Mouse (Mus musculus) kidney, adult 9 months (tissue): ENCODE results near the gene Wdr37.

Experiments
- DNase-seq: peaks from one replicate; pipeline ENCODE4 v3.0.0; 2022

Wdr37 gene

DNA sequence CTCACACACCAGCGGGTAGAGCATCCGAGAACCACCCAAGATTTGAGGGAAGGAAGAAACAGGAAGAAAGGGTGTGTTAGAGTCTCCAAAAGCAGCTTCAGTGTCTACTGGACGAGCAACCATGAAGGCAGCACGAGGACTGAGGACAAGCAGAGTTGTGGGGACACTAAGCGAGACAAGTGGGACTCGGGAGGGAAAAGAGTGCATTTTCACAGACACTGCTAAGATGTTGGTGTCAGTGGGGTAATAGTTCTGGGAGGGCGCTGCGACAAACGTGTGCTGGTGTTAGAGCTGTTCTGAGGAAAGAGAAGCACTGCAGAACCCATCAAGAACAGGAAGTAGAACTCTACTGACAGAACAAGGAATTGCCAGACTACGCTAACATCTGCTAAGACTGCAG is 32.6 kb downstream of the Wdr37 start:
- no peak for DNase-seq

DNA sequence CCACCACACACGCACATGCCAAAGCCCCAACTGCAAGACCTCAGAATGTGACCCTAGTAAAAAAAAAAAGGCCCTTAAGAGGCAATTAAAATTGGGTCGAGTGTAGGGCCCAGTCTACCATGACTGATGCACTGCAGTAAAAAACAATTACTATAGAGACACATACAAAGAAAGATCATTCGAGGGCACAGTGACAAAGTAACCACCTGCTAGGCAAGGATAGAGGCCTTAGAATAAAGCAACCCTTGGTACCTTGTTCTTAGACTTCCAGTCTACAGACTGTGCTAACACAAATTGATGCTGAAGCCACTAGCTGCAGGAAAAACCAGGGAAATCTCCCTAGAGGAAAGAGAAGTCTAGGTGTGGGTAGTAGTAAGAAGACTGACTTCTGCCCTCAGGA is 33.3 kb downstream of the Wdr37 start:
- no peak for DNase-seq

DNA sequence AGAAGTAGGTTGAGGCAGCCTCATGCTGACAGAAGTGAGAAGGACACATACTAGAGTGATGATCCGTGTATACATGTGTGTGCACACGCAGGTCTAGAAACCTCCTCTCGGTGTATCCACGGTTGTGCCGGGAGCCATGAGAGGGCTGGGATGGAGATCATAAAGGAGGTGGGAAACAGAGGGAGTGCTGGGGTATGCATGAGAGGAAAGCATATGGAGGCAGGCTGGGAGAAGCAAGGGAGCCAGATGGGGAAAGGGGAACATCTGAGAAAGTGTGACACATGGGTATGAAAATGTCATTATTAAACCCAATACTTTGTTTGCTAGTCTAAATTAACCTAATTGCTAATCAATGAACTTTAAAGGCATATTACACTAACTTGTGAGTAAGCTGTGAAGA is 37.1 kb downstream of the Wdr37 start:
- DNase-seq: no peak

DNA sequence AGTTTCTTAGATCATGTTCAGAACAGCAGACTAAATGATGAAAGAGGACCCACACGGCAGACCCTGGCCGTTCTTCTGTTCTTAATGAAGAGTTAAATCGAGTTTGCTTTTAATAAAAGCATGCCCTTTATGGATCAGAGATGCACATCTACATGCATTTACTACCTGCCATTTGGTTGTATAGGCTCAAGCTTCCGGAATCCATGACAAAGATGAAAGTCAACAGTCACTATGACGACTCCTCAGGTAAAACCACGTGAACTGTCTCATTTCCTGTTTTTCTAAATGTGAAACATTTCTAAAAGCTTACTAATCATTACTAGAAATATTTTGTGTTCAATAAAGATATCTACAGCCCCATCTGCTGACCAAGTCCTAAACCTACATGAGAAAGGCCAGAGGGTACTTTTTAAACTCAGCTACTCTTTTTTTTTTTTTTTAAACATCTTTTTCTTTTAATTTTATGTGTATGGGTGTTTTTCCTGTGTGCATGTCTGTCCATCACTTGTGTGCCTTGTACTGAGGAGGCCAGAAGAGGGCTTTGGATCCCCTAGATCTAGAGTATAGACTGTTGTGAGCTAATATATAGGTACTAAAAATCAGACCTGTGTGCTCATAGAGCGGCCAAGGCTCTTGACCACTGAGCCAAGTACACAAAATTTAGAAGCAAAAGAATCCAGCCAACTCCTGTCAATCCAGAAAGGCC is 40.0 kb downstream of the Wdr37 start:
- no peak for DNase-seq

DNA sequence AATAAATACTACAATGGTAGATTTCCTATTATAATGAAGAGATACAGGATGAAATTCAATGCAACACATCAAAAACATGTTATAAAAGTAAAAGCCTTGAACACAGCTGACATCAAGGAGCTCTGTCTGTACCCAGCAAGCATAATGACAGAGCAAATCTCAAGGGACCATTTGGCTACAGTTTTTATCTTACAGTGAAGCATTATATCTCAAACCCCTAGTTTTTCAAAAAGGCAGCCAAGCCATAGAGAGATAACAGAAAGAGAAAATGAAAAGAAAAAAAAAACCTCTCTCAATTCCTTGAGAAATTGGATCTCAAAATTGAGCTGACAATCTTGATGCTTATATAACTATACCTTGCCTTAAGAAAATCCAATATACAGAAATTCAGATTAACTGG is 41.0 kb downstream of the Wdr37 start:
- no peak for DNase-seq

DNA sequence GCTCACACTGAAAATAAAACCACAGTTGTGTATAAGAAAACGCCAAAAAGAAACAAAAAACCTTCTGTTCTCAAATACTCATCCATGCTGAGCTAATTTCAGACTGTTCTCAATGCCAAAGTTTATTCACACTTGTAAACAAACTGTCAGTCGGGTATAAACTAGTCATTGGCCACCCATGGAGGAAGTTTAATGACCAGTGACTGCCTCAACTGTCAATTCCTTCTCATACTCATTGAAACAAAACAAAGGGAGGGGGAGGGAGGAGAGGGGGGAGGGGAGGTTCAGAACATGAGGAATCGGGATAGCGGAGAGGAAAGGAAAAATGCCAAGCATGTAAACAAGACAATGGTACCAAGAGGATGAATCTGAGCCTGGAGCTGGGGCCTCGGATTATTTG is 41.9 kb downstream of the Wdr37 start:
- no peak for DNase-seq

DNA sequence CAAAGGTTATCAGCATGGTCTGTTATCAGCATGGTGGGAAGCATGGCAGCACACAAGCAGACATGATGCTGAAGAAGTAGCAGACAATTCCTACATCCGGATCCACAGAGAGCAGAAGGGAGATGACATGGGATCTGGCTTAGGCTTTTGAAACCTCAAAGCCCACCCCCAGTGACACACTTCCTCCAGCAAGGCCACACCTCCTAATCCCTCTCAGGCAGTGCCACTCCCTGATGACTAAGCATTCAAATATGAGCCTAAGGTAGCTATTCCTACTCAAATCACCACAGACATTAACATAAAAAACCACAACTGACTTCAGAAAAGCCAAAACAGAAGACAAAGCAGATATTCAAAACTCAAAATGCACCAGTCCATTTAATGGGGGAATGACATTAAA is 42.8 kb downstream of the Wdr37 start:
- DNase-seq: no peak

DNA sequence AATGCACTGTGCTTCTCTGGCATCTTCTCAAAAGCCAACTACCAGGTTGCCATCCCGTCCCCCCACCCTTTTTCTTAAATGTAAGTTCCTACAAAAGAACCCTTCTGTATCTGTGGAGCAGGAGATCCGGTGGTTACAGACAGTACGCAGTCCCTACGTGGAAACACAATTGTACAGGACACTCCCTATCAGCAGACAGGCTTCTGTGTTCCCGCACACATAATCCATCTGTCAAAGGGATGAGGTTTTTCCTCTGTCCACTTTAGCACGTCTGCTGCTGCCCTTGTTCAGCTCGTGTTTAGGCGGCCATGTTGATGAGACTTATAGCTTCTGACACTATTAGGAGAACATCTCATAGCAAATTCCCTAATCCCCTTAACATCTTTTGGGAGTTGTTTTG is 48.2 kb downstream of the Wdr37 start:
- DNase-seq: no peak

DNA sequence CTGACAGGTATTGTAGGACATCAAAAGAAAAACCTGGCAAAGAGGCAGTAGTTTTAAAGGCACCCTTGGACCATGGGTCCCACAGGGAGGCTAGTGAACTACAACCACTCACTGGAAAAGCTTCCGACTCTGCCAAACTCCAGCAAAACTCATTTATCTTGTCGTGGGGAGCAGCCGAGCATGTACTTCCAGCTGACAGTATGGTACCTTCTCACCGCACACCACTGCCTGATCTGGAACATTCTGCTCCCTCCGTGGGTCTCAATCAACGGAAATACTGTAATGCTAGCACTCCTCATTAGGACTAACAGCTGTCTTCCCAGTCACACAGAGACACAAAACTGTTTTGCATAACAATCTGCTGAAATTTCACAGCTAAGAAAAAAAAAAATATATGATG is 48.6 kb downstream of the Wdr37 start:
- peak; percentile 58 for DNase-seq

DNA sequence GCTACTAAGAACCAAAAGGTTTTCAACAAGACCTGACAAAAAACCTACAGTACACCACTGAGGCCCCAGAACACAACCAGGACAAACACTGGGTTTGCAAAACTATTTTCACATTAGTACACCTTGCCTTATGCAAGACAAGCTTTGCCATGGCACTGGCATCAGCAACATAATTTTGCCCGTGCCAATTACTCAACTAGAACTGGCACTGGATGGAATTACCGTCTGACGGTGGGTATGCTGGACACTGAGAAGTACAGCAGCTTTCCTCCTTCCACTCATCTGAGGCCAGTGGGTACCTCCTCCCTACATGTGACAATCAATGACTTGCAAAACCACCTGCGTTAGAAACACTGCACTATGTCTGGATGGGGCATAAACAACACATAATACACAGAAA is 49.5 kb downstream of the Wdr37 start:
- no peak for DNase-seq

DNA sequence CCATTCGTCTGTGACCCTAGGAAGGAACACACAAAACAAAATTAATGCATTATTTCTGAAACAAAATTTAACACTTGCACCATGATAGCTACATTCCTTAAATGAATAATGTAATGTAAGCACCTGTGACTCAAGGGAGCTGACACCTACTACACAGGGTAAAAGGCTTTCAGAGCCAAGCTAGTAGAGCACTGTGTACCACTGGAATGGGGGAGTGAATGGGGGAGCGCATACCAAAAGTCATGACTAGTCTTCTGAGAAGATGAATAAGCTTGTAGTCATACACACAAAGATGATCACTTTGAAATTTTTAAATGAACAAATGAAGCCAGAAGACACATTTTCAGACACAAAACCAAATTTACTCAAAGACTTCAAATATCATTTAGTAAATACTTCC is 65.8 kb downstream of the Wdr37 start:
- no peak for DNase-seq

DNA sequence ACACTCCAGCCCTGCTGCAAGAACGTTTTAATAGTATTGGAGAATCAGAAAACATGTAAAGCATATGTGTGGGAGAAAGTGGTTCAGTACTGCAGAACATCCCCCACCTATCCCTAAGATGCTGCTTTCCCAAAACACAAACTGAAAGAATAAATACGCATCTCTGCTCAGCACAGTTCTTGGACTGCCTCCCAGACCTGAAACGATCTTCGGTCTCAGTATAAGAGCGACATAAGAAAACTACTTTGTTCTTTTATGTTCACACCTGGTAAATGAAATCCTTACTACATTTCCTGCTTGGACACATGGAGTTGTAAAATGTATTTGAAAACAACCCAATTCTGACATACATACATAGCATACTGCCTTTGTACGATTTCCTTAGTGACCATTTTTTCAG is 71.1 kb downstream of the Wdr37 start:
- no peak for DNase-seq

DNA sequence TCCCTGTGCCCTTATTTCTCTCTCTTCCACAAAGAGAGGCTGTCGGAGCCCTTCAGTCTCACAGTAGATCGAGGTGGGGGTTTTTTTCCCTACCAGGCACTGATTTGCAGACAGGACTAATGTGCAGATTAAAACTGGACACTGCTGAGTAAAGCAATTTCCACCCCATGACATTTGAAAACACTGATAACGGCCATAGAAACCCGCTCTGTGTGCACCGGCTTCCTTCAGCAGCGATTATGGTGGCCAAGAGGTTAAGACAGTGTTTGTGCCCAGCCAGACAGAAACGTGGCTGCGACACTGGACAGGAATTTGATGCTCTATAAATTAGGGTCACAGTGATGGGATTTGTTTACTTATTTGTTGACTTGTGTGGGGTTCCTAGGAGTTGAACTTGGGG is 78.5 kb downstream of the Wdr37 start:
- no peak for DNase-seq

DNA sequence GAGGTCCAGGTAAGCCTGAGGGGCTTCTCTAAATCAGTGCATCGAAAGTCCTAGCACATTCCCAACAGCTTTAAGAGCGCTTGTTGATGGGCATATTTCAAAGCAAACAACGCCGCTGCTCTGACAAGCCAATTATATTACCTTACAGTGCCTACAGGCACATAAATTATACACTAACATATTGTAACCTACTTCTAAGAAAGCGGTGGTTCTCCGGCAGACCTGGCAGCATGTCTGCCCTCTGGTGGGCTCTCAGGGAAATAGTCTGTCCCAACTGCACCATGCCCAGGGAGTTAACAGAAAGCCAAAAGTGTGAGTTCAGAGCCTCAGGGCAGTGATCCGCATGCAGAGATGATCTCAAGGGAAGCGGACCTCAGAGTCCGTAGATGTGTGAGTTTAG is 86.5 kb downstream of the Wdr37 start:
- peak; percentile 50 for DNase-seq

DNA sequence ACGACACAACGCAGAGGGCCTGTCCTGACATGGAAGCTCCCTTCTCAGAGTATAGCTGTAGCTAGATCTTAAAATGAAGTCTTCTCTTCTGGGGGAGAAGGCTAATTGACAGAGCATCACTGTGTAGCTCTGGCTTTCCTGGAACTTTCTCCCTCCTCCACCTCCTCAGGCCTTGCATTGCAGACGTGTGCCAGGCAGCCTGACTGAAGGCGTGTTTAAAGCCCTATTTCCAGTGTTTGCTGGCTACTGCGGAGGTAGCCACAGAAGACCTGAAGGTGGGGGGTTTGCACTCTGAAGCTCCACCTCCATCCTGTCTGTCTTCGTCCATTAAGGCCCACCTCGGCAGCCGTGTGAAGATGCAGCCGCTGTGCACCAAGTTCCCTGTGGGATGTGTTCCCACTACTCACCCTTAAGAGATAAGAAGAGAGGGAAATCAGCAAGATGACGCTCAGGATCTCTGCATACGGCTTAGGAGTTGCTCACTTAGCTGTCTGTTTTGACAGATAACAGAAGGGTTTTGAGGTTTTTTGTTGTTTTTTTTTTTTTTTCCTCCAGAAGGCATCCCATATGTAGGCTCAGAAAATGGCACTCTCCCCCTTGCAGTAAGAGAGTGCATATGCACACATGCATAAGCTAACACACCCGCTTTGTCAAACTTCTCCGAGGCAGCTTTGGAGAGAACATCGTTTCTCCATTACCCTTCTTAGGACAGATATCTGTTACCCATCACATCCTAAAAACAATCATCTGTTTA is 87.2 kb downstream of the Wdr37 start:
- DNase-seq: no peak

DNA sequence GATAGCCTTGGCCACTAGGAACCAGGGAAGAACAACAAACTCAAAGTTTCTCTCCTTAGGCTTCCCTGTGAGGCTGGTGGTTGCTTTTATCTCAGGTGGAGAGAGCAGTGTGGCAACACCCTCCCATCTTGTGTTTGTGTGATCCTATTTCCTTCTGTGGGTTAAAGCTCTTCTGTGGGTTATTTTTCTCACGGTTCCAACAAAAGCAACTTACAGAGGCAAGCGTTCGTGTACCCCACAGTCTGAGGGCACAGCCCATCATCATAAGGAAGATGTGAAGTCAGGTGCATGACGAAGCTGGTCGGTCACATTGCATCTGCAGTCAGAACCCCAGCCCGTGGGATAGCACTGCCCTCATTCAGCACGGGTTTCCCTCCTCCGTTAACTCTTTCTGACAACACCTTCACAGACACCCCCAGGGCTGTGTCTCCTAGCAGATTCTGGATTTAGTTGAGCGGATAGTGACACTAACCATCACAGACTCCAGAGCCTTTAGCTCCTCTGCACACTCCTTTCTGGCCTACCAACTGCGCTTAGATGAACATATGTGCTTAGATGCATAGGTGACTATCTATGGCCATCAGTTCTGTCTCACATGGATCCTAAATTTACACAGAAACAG is 87.9 kb downstream of the Wdr37 start:
- DNase-seq: no peak

DNA sequence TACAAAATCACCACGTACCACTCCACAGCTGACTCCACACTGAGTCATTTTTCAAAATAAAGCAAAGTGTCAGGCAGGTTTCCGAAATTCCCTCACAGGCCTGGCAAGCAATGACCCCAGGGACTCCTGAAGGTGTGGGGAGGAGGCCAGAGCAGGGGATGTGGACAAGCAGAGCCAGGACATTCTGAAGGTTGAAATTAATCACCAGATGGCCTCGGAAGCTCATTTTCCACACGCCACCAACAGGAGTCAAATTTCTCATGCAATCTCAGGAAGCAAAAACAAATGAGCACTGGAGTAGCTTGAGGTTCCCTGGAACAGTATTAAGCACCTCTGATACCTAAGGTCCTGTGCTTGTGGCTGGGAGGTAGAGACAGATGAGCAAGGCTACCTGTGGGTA is 89.1 kb downstream of the Wdr37 start:
- DNase-seq: no peak

DNA sequence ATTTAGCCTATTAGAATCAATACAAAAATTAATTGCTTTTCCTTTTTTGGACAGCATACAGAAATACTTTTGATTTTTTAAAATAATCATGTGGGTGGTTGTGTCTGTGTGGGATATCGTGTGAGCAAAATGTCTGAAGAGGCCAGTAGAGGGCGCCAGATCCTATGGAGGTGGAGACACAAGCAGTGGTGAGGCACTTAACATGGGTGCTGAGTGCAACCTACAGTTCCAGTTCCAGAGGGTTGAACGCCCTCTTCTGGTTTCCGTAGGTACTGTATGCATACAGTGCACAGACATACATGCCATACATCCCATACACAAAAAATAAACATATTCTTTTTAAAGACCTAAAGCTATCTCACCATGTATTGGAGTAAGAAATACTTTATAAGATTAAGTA is 91.3 kb downstream of the Wdr37 start:
- peak; percentile 62 for DNase-seq

DNA sequence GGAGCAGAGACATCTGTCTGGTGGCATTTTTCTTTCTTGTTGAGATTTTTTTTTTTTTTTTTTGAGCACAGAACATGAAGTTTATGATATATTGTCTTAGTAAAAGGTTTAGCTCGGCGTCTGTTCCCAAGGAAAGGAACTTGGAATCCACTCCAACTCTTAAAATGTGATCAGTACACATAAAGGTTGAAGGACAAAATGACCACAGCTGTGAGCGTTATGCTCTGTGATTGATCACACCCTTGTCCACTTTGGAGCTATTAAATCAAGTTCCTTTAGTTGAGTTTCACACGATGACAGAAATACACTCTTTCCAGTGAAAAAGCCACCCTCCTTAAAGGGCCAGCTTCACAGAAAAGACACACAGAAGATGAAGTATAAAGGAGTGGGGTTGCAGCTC is 101.1 kb downstream of the Wdr37 start:
- no peak for DNase-seq

DNA sequence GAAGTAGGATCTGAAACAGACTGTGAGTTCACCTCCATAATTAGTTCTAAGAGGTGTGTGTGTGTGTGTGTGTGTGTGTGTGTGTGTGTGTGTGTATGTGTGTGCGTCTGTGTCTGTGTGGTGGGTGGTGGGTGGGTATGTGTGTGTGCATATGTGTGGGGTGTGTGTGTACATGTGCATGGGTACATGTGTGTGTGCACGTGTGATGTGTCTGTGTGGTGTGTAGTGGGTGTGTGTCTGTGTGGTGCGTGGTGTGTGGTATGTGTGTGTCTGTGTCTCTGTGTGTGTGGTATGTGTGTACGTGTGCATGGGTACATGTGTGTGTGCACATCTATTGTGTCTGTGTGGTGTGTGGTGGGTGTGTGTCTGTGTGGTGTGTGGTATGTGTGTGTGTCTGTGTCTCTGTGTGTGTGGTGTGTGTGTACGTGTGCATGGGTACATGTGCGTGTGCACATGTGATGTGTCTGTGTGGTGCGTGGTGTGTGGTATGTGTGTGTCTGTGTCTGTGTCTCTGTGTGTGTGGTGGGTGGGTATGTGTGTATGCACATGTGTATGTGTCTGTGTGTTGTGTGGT is 102.0 kb downstream of the Wdr37 start:
- DNase-seq: no peak

DNA sequence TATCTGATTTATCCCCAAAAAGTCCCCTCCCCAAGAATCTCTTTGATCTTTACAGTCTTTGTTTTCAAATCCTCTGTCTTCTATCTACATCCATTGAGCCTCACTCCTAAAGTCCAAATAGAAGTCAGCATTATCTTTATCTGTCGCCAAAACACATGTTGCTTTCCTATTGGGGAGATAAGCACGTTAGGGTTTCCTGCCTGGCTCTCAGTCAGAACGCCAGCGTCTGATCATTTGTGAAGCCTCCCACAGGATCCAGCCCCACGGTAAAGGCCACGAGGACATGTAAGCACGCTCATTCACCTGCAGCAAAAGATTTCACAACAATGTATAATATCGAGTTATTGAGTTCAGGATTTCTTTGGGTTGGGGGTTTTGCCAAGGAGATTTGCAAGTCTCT is 110.8 kb downstream of the Wdr37 start:
- no peak for DNase-seq
